Mouse (Mus musculus) brain, embryonic 18.5 days (tissue): ENCODE data around the gene Tecpr2.

ENCODE experiments used
- DNase-seq: peaks from one replicate; pipeline ENCODE4 v3.0.0-alpha.2; 2012; ENCODE audit warnings: low read depth, low spot score

Gene Tecpr2

GRCm38 (mm10) chr12:111006339-111006738, 117.3 kb downstream of the Tecpr2 start:
- DNase-seq: no peak

- DNase-seq: no peak
Observed at GRCm38 (mm10) chr12:111007134-111008103, 118.4 kb downstream of the Tecpr2 start.

GRCm38 (mm10) chr12:111008500-111009490, 119.7 kb downstream of the Tecpr2 start:
- DNase-seq: no peak

- no peak for DNase-seq
Observed at GRCm38 (mm10) chr12:111009615-111010257, 120.7 kb downstream of the Tecpr2 start.

- DNase-seq: no peak
Observed at GRCm38 (mm10) chr12:111016807-111017206, 127.7 kb downstream of the Tecpr2 start.

- no peak for DNase-seq
Observed at GRCm38 (mm10) chr12:111018068-111018467, 129.0 kb downstream of the Tecpr2 start.

GRCm38 (mm10) chr12:111019086-111019485, 130.0 kb downstream of the Tecpr2 start:
- no peak for DNase-seq

- no peak for DNase-seq
Observed at GRCm38 (mm10) chr12:111021138-111021537, 132.1 kb downstream of the Tecpr2 start.

- no peak for DNase-seq
Observed at GRCm38 (mm10) chr12:111021577-111021976, 132.5 kb downstream of the Tecpr2 start.
